Mouse (Mus musculus): ENCODE data around the gene D11Wsu47e. TPM values are rescaled to one million over a fixed set of nuclear protein-coding genes. Genes with fewer than 3 reads are reported as not detected.

D11Wsu47e gene
- total and polyA plus RNA-seq, 3 experiments = 4.7 to 6.4 (median 5.8) TPM

- intact Hi-C loops (cut with DNase I) = no loop called here
- 80% methylated on average over 2 of the region's 2 CpGs for WGBS
- TF ChIP-seq POLR2A (IDR thresholded peaks at IDR 0.05; ENCODE audit: insufficient read depth, low read depth, low read length) = no peak
- TF ChIP-seq CTCF (IDR thresholded peaks at IDR 0.05) = no peak
- no peak for TF ChIP-seq EP300 (IDR thresholded peaks at IDR 0.05; ENCODE audit: insufficient read depth, low read depth, low read length)
- DNase-seq = no peak
- Histone ChIP-seq H3K36me3 (ENCODE audit: control insufficient read depth, insufficient read depth, low read length) (peaks cover 2% of the 10 kb centered on the region), H3K27me3 (ENCODE audit: control insufficient read depth, insufficient read depth, low read length) (no peaks in the 10 kb centered on the region), H3K79me2 (replicated peaks; ENCODE audit: control insufficient read depth, insufficient read depth, low read length) (peaks cover 8% of the 10 kb centered on the region), H3K4me1 (ENCODE audit: control insufficient read depth, insufficient read depth, low read length) (peaks cover 7% of the 10 kb centered on the region; the same call in 1 of the 2 replicates), H3K27ac (no peak overlapping the region), H3K4me3 (no peak overlapping the region), H3K9ac (ENCODE audit: low read depth, low read length) (no peak overlapping the region)
Measured at GRCm38 (mm10) chr11:113676847-113677246, 7.4 kb upstream of the D11Wsu47e start.

GRCm38 (mm10) chr11:113677378-113677777, 6.8 kb upstream of the D11Wsu47e start:
- TF ChIP-seq CTCF (IDR thresholded peaks at IDR 0.05) (no peak), EP300 (IDR thresholded peaks at IDR 0.05; ENCODE audit: insufficient read depth, low read depth, low read length) (no peak), POLR2A (IDR thresholded peaks at IDR 0.05; ENCODE audit: insufficient read depth, low read depth, low read length) (no peak)
- H3K27ac ChIP-seq = no peak overlapping the region
- no peak overlapping the region for H3K4me3 ChIP-seq
- intact Hi-C loops (cut with DNase I) = no loop called here
- no peaks in the 10 kb centered on the region for H3K27me3 ChIP-seq (ENCODE audit: control insufficient read depth, insufficient read depth, low read length)
- H3K36me3 ChIP-seq (ENCODE audit: control insufficient read depth, insufficient read depth, low read length) = peaks cover 2% of the 10 kb centered on the region
- WGBS = 100% methylated on average over 2 of the region's 2 CpGs
- no peak for DNase-seq
- H3K79me2 ChIP-seq (replicated peaks; ENCODE audit: control insufficient read depth, insufficient read depth, low read length) = peaks cover 8% of the 10 kb centered on the region
- peaks cover 7% of the 10 kb centered on the region; the same call in 1 of the 2 replicates for H3K4me1 ChIP-seq (ENCODE audit: control insufficient read depth, insufficient read depth, low read length)
- H3K9ac ChIP-seq (ENCODE audit: low read depth, low read length) = no peak overlapping the region

DNA sequence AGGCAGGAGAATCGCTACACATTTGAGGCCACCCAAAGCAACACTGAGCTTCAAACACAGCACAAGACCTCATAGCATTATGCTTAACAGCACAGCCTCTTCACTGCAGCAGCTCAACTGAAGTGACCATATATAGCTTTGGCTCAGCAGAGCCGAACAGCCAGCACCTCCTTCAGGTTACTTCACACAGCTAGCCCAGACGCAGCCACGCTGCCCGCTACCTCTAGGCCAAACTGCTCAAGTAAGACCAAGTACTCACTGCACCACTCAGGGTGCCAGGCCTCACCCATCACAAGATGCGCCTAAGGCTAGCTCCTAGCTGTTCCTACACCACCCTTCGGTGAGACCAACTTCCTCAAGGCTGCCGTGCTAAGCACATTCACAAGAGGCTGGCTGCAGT, 5.8 kb upstream of the D11Wsu47e start:
- DNase-seq = peak; percentile 22 to 31
- peaks cover 2% of the 10 kb centered on the region for H3K36me3 ChIP-seq (ENCODE audit: control insufficient read depth, insufficient read depth, low read length)
- 63% methylated on average over 8 of the region's 8 CpGs for WGBS
- no peak overlapping the region for H3K9ac ChIP-seq (ENCODE audit: low read depth, low read length)
- no peak overlapping the region for H3K27ac ChIP-seq
- peaks cover 10% of the 10 kb centered on the region for H3K79me2 ChIP-seq (replicated peaks; ENCODE audit: control insufficient read depth, insufficient read depth, low read length)
- no peaks in the 10 kb centered on the region for H3K27me3 ChIP-seq (ENCODE audit: control insufficient read depth, insufficient read depth, low read length)
- intact Hi-C loops (cut with DNase I) = no loop called here
- no peak overlapping the region for H3K4me3 ChIP-seq
- TF ChIP-seq CTCF (IDR thresholded peaks at IDR 0.05) = peak; percentile 22; the same call in 1 of the 2 replicates
- TF ChIP-seq POLR2A (IDR thresholded peaks at IDR 0.05; ENCODE audit: insufficient read depth, low read depth, low read length) = no peak
- H3K4me1 ChIP-seq (ENCODE audit: control insufficient read depth, insufficient read depth, low read length) = peaks cover 7% of the 10 kb centered on the region; the same call in 1 of the 2 replicates

DNA sequence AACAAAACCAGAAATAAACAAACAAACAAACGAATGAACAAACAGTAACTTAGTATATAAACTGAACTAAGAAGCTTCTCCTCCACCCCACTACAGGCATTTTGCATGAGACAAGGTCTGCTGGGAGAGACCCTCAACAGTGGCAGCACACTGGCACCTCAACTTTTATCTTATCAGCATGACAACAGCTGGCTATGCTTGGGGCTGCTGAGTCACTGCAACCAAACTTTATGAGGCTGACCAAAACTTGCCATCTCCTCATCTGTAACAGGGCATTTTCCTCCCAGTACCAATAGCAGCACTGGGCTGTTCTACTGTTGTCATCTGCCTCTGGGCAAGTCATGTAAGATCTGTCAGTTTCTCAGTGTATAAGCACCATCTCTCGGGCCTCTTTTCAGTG, 3.3 kb upstream of the D11Wsu47e start:
- H3K79me2 ChIP-seq (replicated peaks; ENCODE audit: control insufficient read depth, insufficient read depth, low read length) = peaks cover 9% of the 10 kb centered on the region
- TF ChIP-seq POLR2A (IDR thresholded peaks at IDR 0.05; ENCODE audit: insufficient read depth, low read depth, low read length) (no peak), EP300 (IDR thresholded peaks at IDR 0.05; ENCODE audit: insufficient read depth, low read depth, low read length) (no peak), CTCF (IDR thresholded peaks at IDR 0.05) (no peak)
- H3K27ac ChIP-seq = no peak overlapping the region
- DNase-seq = no peak
- H3K9ac ChIP-seq (ENCODE audit: low read depth, low read length) = no peak overlapping the region
- 72% methylated on average over 2 of the region's 2 CpGs for WGBS
- H3K4me3 ChIP-seq = no peak overlapping the region
- no peaks in the 10 kb centered on the region for H3K27me3 ChIP-seq (ENCODE audit: control insufficient read depth, insufficient read depth, low read length)
- no peaks in the 10 kb centered on the region for H3K36me3 ChIP-seq (ENCODE audit: control insufficient read depth, insufficient read depth, low read length)
- intact Hi-C loops (cut with DNase I) = loop anchor here (10.0 kb wide), 1 partner anchor 984 kb away; the partner anchor contains the start of gene Rpl38
- peaks cover 8% of the 10 kb centered on the region; the same call in 1 of the 2 replicates for H3K4me1 ChIP-seq (ENCODE audit: control insufficient read depth, insufficient read depth, low read length)

- H3K4me1 ChIP-seq (ENCODE audit: control insufficient read depth, insufficient read depth, low read length) = peaks cover 8% of the 10 kb centered on the region; the same call in 1 of the 2 replicates
- no peak overlapping the region; the same call in 1 of the 2 replicates for H3K27ac ChIP-seq
- DNase-seq = no peak
- no peak overlapping the region for H3K9ac ChIP-seq (ENCODE audit: low read depth, low read length)
- TF ChIP-seq CTCF (IDR thresholded peaks at IDR 0.05) = no peak
- no peak for TF ChIP-seq POLR2A (IDR thresholded peaks at IDR 0.05; ENCODE audit: insufficient read depth, low read depth, low read length)
- TF ChIP-seq EP300 (IDR thresholded peaks at IDR 0.05; ENCODE audit: insufficient read depth, low read depth, low read length) = no peak
- H3K4me3 ChIP-seq = no peak overlapping the region
- intact Hi-C loops (cut with DNase I) = loop anchor here (10.0 kb wide), 1 partner anchor 983 kb away; the partner anchor contains the start of gene Rpl38
- H3K79me2 ChIP-seq (replicated peaks; ENCODE audit: control insufficient read depth, insufficient read depth, low read length) = peaks cover 9% of the 10 kb centered on the region
- H3K36me3 ChIP-seq (ENCODE audit: control insufficient read depth, insufficient read depth, low read length) = no peaks in the 10 kb centered on the region
- no peaks in the 10 kb centered on the region for H3K27me3 ChIP-seq (ENCODE audit: control insufficient read depth, insufficient read depth, low read length)
Measured at GRCm38 (mm10) chr11:113681979-113682378, 2.2 kb upstream of the D11Wsu47e start.

- WGBS = 2% methylated on average over 38 of the region's 38 CpGs
- Histone ChIP-seq H3K27ac (peak overlapping the region; percentile 95), H3K36me3 (ENCODE audit: control insufficient read depth, insufficient read depth, low read length) (no peaks in the 10 kb centered on the region), H3K9ac (ENCODE audit: low read depth, low read length) (peak overlapping the region; percentile 99), H3K4me1 (ENCODE audit: control insufficient read depth, insufficient read depth, low read length) (peaks cover 5% of the 10 kb centered on the region; the same call in 1 of the 2 replicates), H3K79me2 (replicated peaks; ENCODE audit: control insufficient read depth, insufficient read depth, low read length) (peaks cover 6% of the 10 kb centered on the region), H3K4me3 (peak overlapping the region; percentile 93), H3K27me3 (ENCODE audit: control insufficient read depth, insufficient read depth, low read length) (no peaks in the 10 kb centered on the region)
- intact Hi-C loops (cut with DNase I) = loop anchor here (10.0 kb wide), 1 partner anchor 982 kb away; the partner anchor contains the start of gene Rpl38
- TF ChIP-seq POLR2A (IDR thresholded peaks at IDR 0.05; ENCODE audit: insufficient read depth, low read depth, low read length) = no peak
- no peak for TF ChIP-seq EP300 (IDR thresholded peaks at IDR 0.05; ENCODE audit: insufficient read depth, low read depth, low read length)
- no peak for TF ChIP-seq CTCF (IDR thresholded peaks at IDR 0.05)
- peak in 1 of 2 experiments; percentile 44 for DNase-seq
Measured at GRCm38 (mm10) chr11:113682897-113683626, 1.1 kb upstream of the D11Wsu47e start.

Measured in heart, adult 2 months (tissue).